Mouse (Mus musculus) liver, embryonic 14.5 days (tissue): ENCODE results near the gene Robo4. TPM values are rescaled to one million over a fixed set of nuclear protein-coding genes. Genes with fewer than 3 reads are reported as not detected.

Experiments
- ATAC-seq: fragments of 200-750 bp; cut with Nextera tagmentation; 2 replicates; pipeline ENCODE4 v1.8.0; 2017; ENCODE audit warnings: moderate number of reproducible peaks, mild to moderate bottlenecking, moderate library complexity; ENCODE audit not compliant: insufficient read depth
- DNase-seq, 3 experiments: peaks; one replicate each; pipeline ENCODE4 v3.0.0-alpha.2; 2012 to 2013; ENCODE audit warnings: low read depth in 3 of 3, low spot score in 3 of 3
- H3K27ac ChIP-seq: fragments of 300-500 bp; sonication (generic); 2 replicates; pipeline ENCODE4 v1.5.1; 2014; ENCODE audit warnings: moderate library complexity, mild to moderate bottlenecking, control low read depth, inconsistent platforms
- H3K27me3 ChIP-seq: fragments of 300-500 bp; sonication (generic); 2 replicates; pipeline ENCODE4 v1.6.1; 2014; ENCODE audit warnings: mild to moderate bottlenecking, low read length, moderate library complexity; ENCODE audit not compliant: control insufficient read depth, insufficient read depth
- H3K36me3 ChIP-seq: fragments of 300-500 bp; sonication (generic); replicated peaks from 2 replicates; pipeline ENCODE4 v1.6.1; 2014; ENCODE audit warnings: low read depth; ENCODE audit not compliant: control insufficient read depth, insufficient read depth
- H3K4me1 ChIP-seq, 2 experiments: fragments of 200-500 bp in 1 of 2; fragments of 300-500 bp in 1 of 2; sonication (generic) in 1 of 2; replicated peaks; 2 replicates each; pipeline ENCODE4 v1.6.1; 2012 to 2014; ENCODE audit warnings: antibody characterized with exemption in 1 of 2, inconsistent platforms in 1 of 2, low read length in 1 of 2; ENCODE audit not compliant: control insufficient read depth in 2 of 2, insufficient read depth in 2 of 2
- H3K4me2 ChIP-seq: fragments of 300-500 bp; sonication (generic); 2 replicates; pipeline ENCODE4 v1.6.1; 2014; ENCODE audit warnings: low read depth, mild to moderate bottlenecking, control low read depth, moderate library complexity
- H3K4me3 ChIP-seq, 2 experiments: fragments of 200-500 bp in 1 of 2; fragments of 300-500 bp in 1 of 2; sonication (generic) in 1 of 2; 2 replicates each; pipeline ENCODE4 v1.5.1; 2012 to 2014; ENCODE audit warnings: low read depth in 2 of 2, low read length in 2 of 2, mild to moderate bottlenecking in 2 of 2, control low read depth in 1 of 2, inconsistent platforms in 1 of 2, moderate library complexity in 1 of 2; ENCODE audit not compliant: insufficient read depth in 1 of 2
- H3K9ac ChIP-seq: fragments of 300-500 bp; sonication (generic); replicated peaks from 2 replicates; pipeline ENCODE4 v1.6.1; 2014; ENCODE audit warnings: mild to moderate bottlenecking, control low read depth, moderate library complexity
- H3K9me3 ChIP-seq: fragments of 300-500 bp; sonication (generic); 2 replicates; pipeline ENCODE4 v1.6.1; 2016; ENCODE audit warnings: low read length, mixed read lengths; ENCODE audit not compliant: control insufficient read depth
- CTCF ChIP-seq: IDR thresholded peaks from 2 replicates; pipeline ENCODE4 v1.5.1; 2016; ENCODE audit warnings: antibody characterized with exemption, low read depth, control low read depth
- EP300 ChIP-seq: IDR thresholded peaks from 2 replicates; pipeline ENCODE4 v1.6.1; 2016; ENCODE audit warnings: antibody characterized with exemption, low read depth
- WGBS: fragments of 180-500 bp; shearing (Covaris S2); extraction: QIAGEN DNeasy Blood & Tissue Kit; methylation state at CpG from one replicate; pipeline ENCODE4 v1.1.7; 2014; ENCODE audit not compliant: insufficient replicate concordance; 5-methylcytosine and 5-hydroxymethylcytosine counted together
- polyA plus RNA-seq, 2 experiments: library from polyadenylated mRNA; depleted of rRNA in 1 of 2; stranded (reverse) in 1 of 2; unstranded in 1 of 2; fragments of >200 nt; fragmentation: Nextera tagmentation in 1 of 2; extraction: Ambion mirVana in 1 of 2; gene quantifications; 2 replicates each; pipeline versions ENCODE4 v1.2.1 to v1.2.3; 2012 to 2014

Gene Robo4
- polyA plus RNA-seq, 2 experiments, result 1.4 to 1.8 TPM

DNA sequence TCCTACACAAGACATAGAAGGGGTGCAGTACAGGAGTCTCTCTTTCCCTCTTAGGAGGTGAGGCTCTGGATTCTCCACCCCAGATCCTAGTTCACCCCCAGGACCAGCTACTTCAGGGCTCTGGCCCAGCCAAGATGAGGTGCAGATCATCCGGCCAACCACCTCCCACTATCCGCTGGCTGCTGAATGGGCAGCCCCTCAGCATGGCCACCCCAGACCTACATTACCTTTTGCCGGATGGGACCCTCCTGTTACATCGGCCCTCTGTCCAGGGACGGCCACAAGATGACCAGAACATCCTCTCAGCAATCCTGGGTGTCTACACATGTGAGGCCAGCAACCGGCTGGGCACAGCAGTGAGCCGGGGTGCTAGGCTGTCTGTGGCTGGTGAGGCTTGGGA is 804 bp downstream of the Robo4 start:
- Histone ChIP-seq H3K9me3 (no peaks in the 10 kb centered on the region), H3K4me3 (no peak overlapping the region), H3K27me3 (no peaks in the 10 kb centered on the region), H3K4me2 (no peak overlapping the region), H3K36me3 (no peaks in the 10 kb centered on the region), H3K4me1 (no peaks in the 10 kb centered on the region), H3K9ac (no peak overlapping the region), H3K27ac (no peak overlapping the region)
- 71% methylated on average over 7 of the region's 7 CpGs for WGBS
- ATAC-seq (no peak), DNase-seq (no peak)
- TF ChIP-seq EP300 (no peak), CTCF (no peak)

DNA sequence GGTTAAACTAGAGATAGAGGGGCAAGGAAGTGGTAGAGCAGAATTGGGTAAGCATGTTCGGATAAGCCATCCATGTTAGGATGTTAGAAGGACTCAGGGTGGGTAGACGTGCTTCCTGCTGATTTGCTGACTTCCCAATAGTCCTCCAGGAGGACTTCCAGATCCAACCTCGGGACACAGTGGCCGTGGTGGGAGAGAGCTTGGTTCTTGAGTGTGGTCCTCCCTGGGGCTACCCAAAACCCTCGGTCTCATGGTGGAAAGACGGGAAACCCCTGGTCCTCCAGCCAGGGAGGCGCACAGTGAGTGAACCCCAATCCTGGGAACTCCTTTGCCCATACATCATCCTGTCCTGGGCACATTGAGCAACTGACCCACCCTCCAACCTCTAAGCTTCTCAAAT is 1.3 kb downstream of the Robo4 start:
- no peaks in the 10 kb centered on the region for H3K36me3 ChIP-seq
- TF ChIP-seq EP300 (no peak), CTCF (no peak)
- H3K9me3 ChIP-seq, result no peaks in the 10 kb centered on the region
- H3K27me3 ChIP-seq, result no peaks in the 10 kb centered on the region
- no peak overlapping the region for H3K9ac ChIP-seq
- no peak for ATAC-seq
- H3K4me2 ChIP-seq, result no peak overlapping the region
- H3K4me3 ChIP-seq, result no peak overlapping the region
- 64% methylated on average over 7 of the region's 7 CpGs for WGBS
- H3K4me1 ChIP-seq, result no peaks in the 10 kb centered on the region
- no peak for DNase-seq
- no peak overlapping the region for H3K27ac ChIP-seq

DNA sequence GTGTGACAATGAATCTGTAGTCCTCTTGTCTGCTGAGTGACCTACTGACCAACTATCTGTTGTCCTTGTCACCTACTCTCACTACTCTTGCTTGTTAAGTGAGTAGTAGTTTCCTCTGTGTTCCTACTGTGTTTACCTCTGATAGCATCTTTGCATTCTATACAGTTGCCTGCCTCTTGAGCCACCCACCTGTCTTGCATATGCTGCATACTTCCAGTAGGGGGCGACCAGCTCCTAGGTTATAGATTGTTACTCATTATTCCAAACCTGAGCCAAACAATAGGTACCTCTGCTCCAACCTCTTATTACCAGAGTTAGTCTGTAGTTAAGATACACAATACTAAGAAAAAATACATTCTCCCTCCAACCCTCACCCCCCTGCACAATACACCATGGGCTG is 4.7 kb downstream of the Robo4 start:
- DNase-seq, result no peak

DNA sequence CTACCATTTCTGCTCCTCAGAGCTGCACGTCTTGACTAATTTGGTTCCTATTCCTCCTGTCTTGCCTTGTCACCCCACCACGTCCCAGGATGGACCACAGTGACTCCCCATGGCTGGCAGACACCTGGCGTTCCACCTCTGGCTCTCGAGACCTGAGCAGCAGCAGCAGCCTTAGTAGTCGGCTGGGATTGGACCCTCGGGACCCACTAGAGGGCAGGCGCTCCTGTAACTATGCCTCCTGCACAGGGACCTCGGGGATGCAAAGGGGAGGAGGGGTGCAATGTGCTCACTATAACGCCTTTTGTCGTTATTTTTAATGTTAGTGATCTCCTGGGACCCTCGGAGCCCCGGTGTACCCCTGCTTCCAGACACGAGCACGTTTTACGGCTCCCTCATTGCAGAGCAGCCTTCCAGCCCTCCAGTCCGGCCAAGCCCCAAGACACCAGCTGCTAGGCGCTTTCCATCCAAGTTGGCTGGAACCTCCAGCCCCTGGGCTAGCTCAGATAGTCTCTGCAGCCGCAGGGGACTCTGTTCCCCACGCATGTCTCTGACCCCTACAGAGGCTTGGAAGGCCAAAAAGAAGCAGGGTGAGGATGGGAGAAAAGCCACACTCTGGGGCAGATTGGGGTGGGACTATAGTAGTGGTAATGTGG is 6.3 kb downstream of the Robo4 start:
- H3K4me2 ChIP-seq, result no peak overlapping the region
- H3K36me3 ChIP-seq, result no peaks in the 10 kb centered on the region
- 28% methylated on average over 19 of the region's 19 CpGs for WGBS
- H3K9me3 ChIP-seq, result no peaks in the 10 kb centered on the region
- ATAC-seq, result no peak
- DNase-seq, result no peak
- no peaks in the 10 kb centered on the region for H3K4me1 ChIP-seq
- H3K4me3 ChIP-seq, result no peak overlapping the region
- TF ChIP-seq CTCF, result peak; percentile 21; the same call in 1 of the 2 replicates
- no peak for TF ChIP-seq EP300
- H3K27ac ChIP-seq, result no peak overlapping the region
- no peaks in the 10 kb centered on the region for H3K27me3 ChIP-seq
- H3K9ac ChIP-seq, result no peak overlapping the region

More for the DNA sequence above, 4.7 kb downstream of the Robo4 start:
- WGBS, result 0% methylated on average over 1 of the region's 1 CpGs
- H3K27me3 ChIP-seq, result no peaks in the 10 kb centered on the region
- H3K4me2 ChIP-seq, result no peak overlapping the region
- H3K36me3 ChIP-seq, result no peaks in the 10 kb centered on the region
- no peaks in the 10 kb centered on the region for H3K9me3 ChIP-seq
- TF ChIP-seq CTCF (peak; percentile 77), EP300 (no peak)
- H3K4me1 ChIP-seq, result no peaks in the 10 kb centered on the region
- no peak overlapping the region for H3K9ac ChIP-seq
- no peak for ATAC-seq
- no peak overlapping the region for H3K27ac ChIP-seq
- no peak overlapping the region for H3K4me3 ChIP-seq

DNA sequence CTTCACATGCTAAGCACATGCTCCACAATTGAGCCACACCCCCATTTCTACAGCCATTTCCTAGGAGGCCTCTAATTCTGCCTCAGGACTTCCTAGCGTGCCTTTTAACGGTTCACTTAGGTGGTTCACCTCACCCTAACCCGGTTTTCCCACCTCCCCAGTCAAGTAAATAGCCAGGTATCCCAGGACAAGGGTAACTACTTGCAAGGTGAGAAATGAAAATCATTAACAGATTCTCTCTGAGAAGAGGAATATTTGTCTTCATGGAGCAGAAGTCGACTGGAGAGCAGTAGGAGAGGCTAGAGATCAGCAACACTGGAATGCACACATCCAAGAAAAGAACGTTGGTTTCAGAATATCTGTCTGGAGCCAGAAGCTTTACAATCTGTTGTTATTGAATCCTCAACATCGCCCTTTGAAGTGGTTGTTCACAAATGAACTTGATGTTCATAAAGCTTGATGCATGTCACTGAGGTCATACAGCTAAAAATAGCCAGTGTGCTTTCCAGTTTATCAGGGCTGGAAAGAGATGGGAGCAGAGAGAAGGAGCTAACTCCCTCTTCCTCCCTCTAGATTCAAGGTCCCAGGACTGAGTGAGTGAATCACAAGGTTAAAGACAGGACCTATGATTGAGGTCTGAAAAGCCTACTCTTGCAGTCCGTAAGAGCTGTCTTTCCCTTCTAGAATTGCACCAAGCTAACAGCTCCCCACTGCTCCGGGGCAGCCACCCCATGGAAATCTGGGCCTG is 8.2 kb downstream of the Robo4 start:
- H3K36me3 ChIP-seq, result no peaks in the 10 kb centered on the region
- H3K9ac ChIP-seq, result no peak overlapping the region
- no peak overlapping the region for H3K4me2 ChIP-seq
- no peak for DNase-seq
- WGBS, result 53% methylated on average over 8 of the region's 8 CpGs
- no peak overlapping the region for H3K4me3 ChIP-seq
- no peaks in the 10 kb centered on the region for H3K27me3 ChIP-seq
- H3K27ac ChIP-seq, result no peak overlapping the region
- no peaks in the 10 kb centered on the region for H3K4me1 ChIP-seq
- H3K9me3 ChIP-seq, result no peaks in the 10 kb centered on the region
- TF ChIP-seq CTCF (no peak), EP300 (no peak)
- ATAC-seq, result no peak
